Comparison of ENCODE assay signal across 10 mouse cellular contexts in genomic region chr3:151818265-151818664, GRCm38 (mm10). TPM values are rescaled to one million over a fixed set of nuclear protein-coding genes. Genes with fewer than 3 reads are reported as not detected.
DNase-seq lines count a peak whose midpoint lies in the region; ATAC-seq and TF ChIP-seq lines count a peak whose summit lies in the region.
"Had no signal": no experiment of that assay in that cellular context is flagged by ENCODE, and none has a peak within 500 bp of the region (broad histone marks: within the 10 kb centered on the region; RNA-seq: fewer than 3 reads in every experiment).

No protein-coding gene starts in this region.

- no peak for ATAC-seq in kidney, embryonic 15.5 days (replicated peaks; ENCODE audit: low FRiP score)
- ATAC-seq in common myeloid progenitor, adult 5-6 weeks (replicated peaks; ENCODE audit: low read depth, poor library complexity, severe bottlenecking) = peak; percentile 79
- no peak for ATAC-seq in erythroblast, adult 5-6 weeks (replicated peaks; ENCODE audit: low FRiP score, poor library complexity, severe bottlenecking)

- DNase-seq in kidney, adult 18-20 months = peak; percentile 61
- DNase-seq in ES-E14 (ENCODE audit: low read depth, low spot score) = peak; percentile 31
- DNase-seq in kidney, postnatal 36 days = peak; percentile 52 to 79
- no peak for DNase-seq in urinary bladder, adult 18-20 months (ENCODE audit: low spot score in 2 of 2)
- DNase-seq in urinary bladder, postnatal 10 days (ENCODE audit: low spot score) = no peak

- no peaks in the 10 kb centered on the region for H3K4me1 ChIP-seq in kidney, embryonic 15.5 days
- H3K4me1 ChIP-seq in ES-E14 (ENCODE audit: control insufficient read depth in 2 of 2, insufficient read depth in 2 of 2, low read length in 2 of 2, poor library complexity in 1 of 2) = no peaks in the 10 kb centered on the region
- H3K4me1 ChIP-seq: limb, embryonic 15.5 days had no signal

- H3K4me3 ChIP-seq in kidney, embryonic 15.5 days (replicated peaks) = no peak overlapping the region
- no peak overlapping the region for H3K4me3 ChIP-seq in ES-E14 (ENCODE audit: insufficient read depth in 1 of 2, low read depth in 1 of 2, low read length in 2 of 2, poor library complexity in 1 of 2, severe bottlenecking in 1 of 2)
- H3K4me3 ChIP-seq: limb, embryonic 15.5 days had no signal

- in situ Hi-C loops in ES-E14 (cut with MboI; ENCODE audit: low sequenced_read_pairs in 2 of 2, unreplicated experiment in 2 of 2) = loop anchor here in 1 of 2 experiments (25.0 kb wide), 1 partner anchor 269 kb away; no protein-coding TSS in a partner anchor

- H3K27ac ChIP-seq in kidney, embryonic 15.5 days = no peak overlapping the region
- H3K27ac ChIP-seq in ES-E14 (ENCODE audit: insufficient read depth, low read depth, low read length, poor library complexity, severe bottlenecking) = no peak overlapping the region
- H3K27ac ChIP-seq: limb, embryonic 15.5 days had no signal

- no peak overlapping the region for H3K4me2 ChIP-seq in kidney, embryonic 15.5 days
- H3K4me2 ChIP-seq: limb, embryonic 15.5 days had no signal

- 77% methylated on average over 6 of the region's 6 CpGs for WGBS in kidney, embryonic 15.5 days

- no peaks in the 10 kb centered on the region for H3K9me3 ChIP-seq in kidney, embryonic 15.5 days (replicated peaks)
- H3K9me3 ChIP-seq in ES-E14 (ENCODE audit: control insufficient read depth, insufficient read depth, low read depth, low read length) = no peaks in the 10 kb centered on the region
- H3K9me3 ChIP-seq: limb, embryonic 15.5 days had no signal

- H3K36me3 ChIP-seq in kidney, embryonic 15.5 days = no peaks in the 10 kb centered on the region
- no peaks in the 10 kb centered on the region for H3K36me3 ChIP-seq in ES-E14 (ENCODE audit: control insufficient read depth, insufficient read depth, low read length, poor library complexity, severe bottlenecking)
- H3K36me3 ChIP-seq: limb, embryonic 15.5 days had no signal

- H3K9ac ChIP-seq in kidney, embryonic 15.5 days = no peak overlapping the region
- no peak overlapping the region for H3K9ac ChIP-seq in ES-E14 (ENCODE audit: insufficient read depth, low read depth, low read length, poor library complexity, severe bottlenecking)
- H3K9ac ChIP-seq: limb, embryonic 15.5 days had no signal

- H3K27me3 ChIP-seq in kidney, embryonic 15.5 days = no peaks in the 10 kb centered on the region
- H3K27me3 ChIP-seq: limb, embryonic 15.5 days had no signal

TF ChIP-seq in ES-E14, 5 proteins besides CTCF, POLR2A, EP300 and RAD21:
- TF ChIP-seq MAFK (IDR thresholded peaks at IDR 0.05; ENCODE audit: insufficient read depth, low read depth, low read length) (no peak), CHD2 (IDR thresholded peaks at IDR 0.05; ENCODE audit: low read depth, low read length) (no peak), ZNF384 (IDR thresholded peaks at IDR 0.05; ENCODE audit: low read depth, low read length) (no peak)

RNA-seq across cellular contexts. Expression of gene Ptgfr, which starts 19.2 kb away (rescaled TPM):
- polyA plus RNA-seq in kidney, embryonic 15.5 days (2015; fragmentation: Nextera tagmentation; extraction: Ambion mirVana) = 4.1 and 4.3 TPM in 2 replicates
- total RNA-seq in ES-E14 (2012; rRNA removed) = 0.04 TPM in 1 of 2 replicates, not detected in the other
- 0.14 TPM in 1 of 2 replicates, not detected in the other for total RNA-seq in common myeloid progenitor, adult 5-6 weeks (2017)
- total RNA-seq in erythroblast, adult 5-6 weeks (2015; ENCODE audit: low replicate concordance) = not detected in 2 replicates
- total RNA-seq in erythroblast, adult 5-6 weeks (2017; ENCODE audit: low replicate concordance) = 0.14 TPM in 1 of 2 replicates, not detected in the other

RNA-seq across cellular contexts. Expression of gene Ifi44l, which starts 55.6 kb away (rescaled TPM):
- 0.12 TPM in 1 of 2 replicates, not detected in the other for polyA plus RNA-seq in kidney, embryonic 15.5 days (2015; fragmentation: Nextera tagmentation; extraction: Ambion mirVana)
- total RNA-seq in ES-E14 (2012; rRNA removed) = not detected in 2 replicates
- not detected in 2 replicates for total RNA-seq in common myeloid progenitor, adult 5-6 weeks (2017)
- total RNA-seq in erythroblast, adult 5-6 weeks (2015; ENCODE audit: low replicate concordance) = not detected in 2 replicates
- not detected in 2 replicates for total RNA-seq in erythroblast, adult 5-6 weeks (2017; ENCODE audit: low replicate concordance)
- polyA plus RNA-seq: limb, embryonic 15.5 days; spleen, adult 2 months had no signal

Comparison
In these comparisons a context has a peak if more than half of its experiments do, and no peak if none do; other contexts are left out.
1. DNase-seq: peak in kidney, adult 18-20 months (single experiment), ES-E14 (single experiment) and kidney, postnatal 36 days (2 of 2); none in urinary bladder, adult 18-20 months (0 of 2) and urinary bladder, postnatal 10 days (single experiment).